ENCODE assay signal across 16 mouse cellular contexts in the genomic region with DNA sequence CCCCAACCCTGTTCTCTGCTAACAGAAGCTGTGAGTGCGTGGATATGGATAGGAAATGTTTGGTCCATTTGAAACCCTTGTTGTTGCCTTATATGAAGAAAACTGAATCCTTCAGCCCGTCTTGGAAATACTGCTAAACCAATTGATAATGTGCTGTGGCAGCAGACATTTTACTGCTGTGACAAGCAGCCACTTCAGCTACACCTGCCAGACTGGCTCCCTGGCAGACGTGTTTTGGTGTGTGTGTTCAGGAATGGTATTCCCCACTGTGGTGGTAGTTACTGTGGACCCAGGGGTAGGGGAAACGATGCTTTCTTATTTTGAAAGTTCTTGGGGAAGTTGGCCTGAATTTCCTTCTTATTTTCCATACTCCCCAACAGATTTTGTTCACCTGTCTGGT.
DNase-seq lines count a peak whose midpoint lies in the region; TF ChIP-seq lines count a peak whose summit lies in the region.
"Had no signal": no experiment of that assay in that cellular context is flagged by ENCODE, and none has a peak within 500 bp of the region (broad histone marks: within the 10 kb centered on the region; RNA-seq: fewer than 3 reads in every experiment).

No protein-coding gene starts in this region.

- intact Hi-C loops in left cerebral cortex, postnatal 4 days (cut with DNase I): no loop called here
- intact Hi-C loops in left cerebral cortex, adult 2 months (cut with DNase I): no loop called here

- H3K27ac ChIP-seq in left cerebral cortex, adult 2 months: no peak overlapping the region
- H3K27ac ChIP-seq: embryonic facial prominence, embryonic 13.5 days; embryonic facial prominence, embryonic 15.5 days; forebrain, embryonic 10.5 days; forebrain, embryonic 12.5 days had no signal

- DNase-seq in cerebellum, postnatal 10 days: peak; percentile 64 to 66
- DNase-seq in cerebellum, adult 18-20 months: no peak
- DNase-seq in cerebellum, postnatal 25 days: peak; percentile 15 to 18
- no peak for DNase-seq in cerebellum, postnatal 36 days
- peak; percentile 20 for DNase-seq in left cerebral cortex, postnatal 4 days
- DNase-seq in left cerebral cortex, adult 2 months (ENCODE audit: extremely low spot score in 1 of 2, low spot score in 2 of 2): no peak
- DNase-seq: adrenal gland, adult 2 months; adrenal gland, postnatal 10 days; adrenal gland, postnatal 25 days; cerebellum, adult 9-11 months; embryo, embryonic 11 days had no signal

- H3K4me3 ChIP-seq in left cerebral cortex, adult 2 months: no peak overlapping the region
- H3K4me3 ChIP-seq: embryonic facial prominence, embryonic 13.5 days; embryonic facial prominence, embryonic 15.5 days; erythroblast, embryonic 14.5 days; forebrain, embryonic 10.5 days; forebrain, embryonic 12.5 days had no signal

- no peak for TF ChIP-seq CTCF in left cerebral cortex, adult 2 months (IDR thresholded peaks at IDR 0.05)

Comparison
In these comparisons a context has a peak if more than half of its experiments do, and no peak if none do; other contexts are left out.
1. DNase-seq: peak in cerebellum, postnatal 10 days (2 of 2), cerebellum, postnatal 25 days (2 of 2) and left cerebral cortex, postnatal 4 days (single experiment); none in cerebellum, adult 18-20 months (0 of 2), cerebellum, postnatal 36 days (0 of 2) and left cerebral cortex, adult 2 months (0 of 2).